Mouse (Mus musculus) kidney, postnatal 25 days (tissue): ENCODE results near the gene Tnfrsf26.
"Not testable (repeated sequence)": the region's sequence is repeated elsewhere in the genome, so short reads cannot be mapped to it uniquely, and the experiment has no call there.

Experiments used
- DNase-seq, 2 experiments: peaks; one replicate each; pipeline ENCODE4 v3.0.0; 2021; ENCODE audit warnings: mixed read lengths in 2 of 2

Gene Tnfrsf26

DNA sequence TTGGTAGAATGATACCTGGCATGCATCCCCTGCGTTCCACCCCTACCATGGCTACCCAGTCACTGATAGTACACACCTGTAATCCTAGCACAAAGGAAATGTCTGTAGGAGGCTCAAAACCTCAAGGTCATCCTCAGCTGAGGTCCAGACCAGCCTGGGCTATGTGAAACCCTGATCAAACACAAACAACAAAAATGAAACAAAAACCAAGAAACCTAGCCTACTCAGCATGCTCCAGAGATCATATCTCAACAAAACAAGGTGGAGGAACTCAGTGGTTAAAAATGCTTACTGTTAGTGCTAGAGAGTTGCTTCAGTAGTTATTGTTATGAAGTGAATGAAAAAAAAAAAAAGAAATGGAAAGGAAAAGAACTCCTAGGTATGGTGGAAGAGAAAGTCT is at the start of gene Tnfrsf26:
Gene Tnfrsf26, minus strand, starts transcription at position 183 of the 400 bp plus-strand sequence.
- no peak for DNase-seq

DNA sequence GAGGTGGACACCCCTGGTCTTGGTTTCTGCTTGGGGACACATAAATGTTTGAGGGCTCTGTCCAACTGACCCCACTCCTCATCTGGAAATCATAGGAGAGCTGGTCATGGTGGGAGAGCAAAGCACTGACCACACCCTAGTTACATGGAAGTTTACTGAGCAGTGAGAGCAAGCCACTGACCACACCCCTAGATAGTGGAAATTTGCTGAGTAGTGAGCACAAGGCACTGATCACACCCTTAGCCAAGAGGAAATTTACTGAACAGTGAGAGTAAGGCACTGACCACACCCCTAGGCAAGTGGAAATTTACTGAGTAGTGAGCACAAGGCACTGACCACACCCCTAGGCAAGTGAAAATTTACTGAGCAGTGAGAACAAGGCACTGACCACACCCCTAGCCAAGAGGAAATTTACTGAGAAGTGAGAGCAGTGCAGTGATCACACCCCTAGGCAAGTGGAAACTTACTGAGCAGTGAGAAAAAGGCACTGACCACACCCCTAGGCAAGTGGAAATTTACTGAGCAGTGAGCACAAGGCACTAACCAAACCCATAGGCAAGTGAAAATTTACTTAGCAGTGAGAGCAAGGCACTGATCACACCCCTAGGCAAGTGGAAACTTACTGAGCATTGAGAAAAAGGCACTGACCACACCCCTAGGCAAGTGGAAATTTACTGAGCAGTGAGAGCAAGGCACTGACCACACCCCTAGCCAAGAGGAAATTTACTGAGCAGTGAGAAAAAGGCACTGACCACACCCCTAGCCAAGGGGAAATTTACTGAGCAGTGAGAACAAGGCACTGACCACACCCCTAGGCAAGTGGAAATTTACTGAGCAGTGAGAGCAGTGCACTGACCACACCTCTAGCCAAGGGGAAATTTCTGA is 38.1 kb upstream of the Tnfrsf26 start:
- DNase-seq = no peak

DNA sequence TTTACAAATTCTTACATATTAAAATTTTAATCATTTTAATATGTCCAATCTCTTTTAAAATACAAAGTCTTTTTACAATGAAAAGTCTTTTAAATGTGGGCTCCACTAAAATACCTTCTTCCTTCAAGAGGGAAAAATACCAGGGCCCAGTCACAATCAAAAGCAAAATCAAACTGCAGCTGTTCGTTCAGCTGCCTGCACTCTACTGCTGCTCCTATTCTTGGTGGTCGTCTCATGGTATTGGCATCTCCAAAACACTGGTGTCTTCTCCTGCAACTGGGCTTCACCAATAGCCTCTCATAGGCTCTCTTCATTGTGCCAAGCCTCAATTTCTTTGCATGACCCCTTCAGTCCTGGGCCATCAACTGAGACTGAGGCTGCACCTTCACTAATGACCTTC is 34.9 kb upstream of the Tnfrsf26 start:
- no peak for DNase-seq

DNA sequence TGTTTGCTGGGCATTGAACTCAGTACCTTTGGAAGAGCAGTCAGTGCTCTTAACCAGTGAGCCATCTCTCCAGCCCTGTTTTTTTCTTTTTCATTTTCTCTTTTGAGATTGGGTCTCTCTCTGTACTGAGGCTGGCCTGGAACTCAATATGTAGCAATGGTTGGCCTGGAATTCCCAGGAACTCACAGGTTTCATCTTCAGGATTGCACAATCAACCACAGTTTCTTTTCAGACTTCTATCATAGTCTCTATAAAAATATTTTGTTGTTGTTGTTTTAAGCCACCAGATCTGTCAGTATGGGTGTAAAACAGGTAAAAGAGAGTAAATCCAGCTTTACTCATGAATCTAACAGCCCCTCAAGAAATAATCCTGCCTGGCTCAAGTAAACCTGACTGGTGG is 32.3 kb upstream of the Tnfrsf26 start:
- no peak for DNase-seq

DNA sequence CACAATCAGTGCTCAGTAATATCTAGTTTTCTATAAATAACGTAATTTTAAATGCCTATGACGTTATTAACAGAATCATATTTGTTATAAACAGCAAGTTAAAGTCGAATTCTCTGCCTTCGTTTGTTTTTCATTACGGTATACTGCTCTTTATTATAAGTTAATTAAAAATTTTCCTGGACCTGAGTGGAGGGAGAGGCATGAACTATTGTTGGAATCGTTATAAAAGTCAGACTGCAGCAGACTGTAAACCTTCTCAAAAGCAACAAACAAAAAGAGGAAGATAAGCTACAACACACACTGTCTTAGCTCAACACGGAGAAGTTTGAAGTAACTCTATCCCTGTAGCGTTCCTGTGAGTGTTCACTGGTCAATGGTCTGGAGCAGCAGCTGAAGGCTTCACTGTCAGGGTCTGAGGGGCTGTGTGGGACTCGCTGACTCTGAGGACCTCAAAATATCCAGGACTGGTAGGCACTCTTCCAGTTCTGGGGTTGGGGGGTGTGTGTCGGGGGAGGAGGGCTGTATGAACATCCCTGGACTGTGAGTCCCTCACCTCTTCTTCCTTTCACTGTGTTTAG is 21.3 kb upstream of the Tnfrsf26 start:
- not testable (repeated sequence) for DNase-seq

DNA sequence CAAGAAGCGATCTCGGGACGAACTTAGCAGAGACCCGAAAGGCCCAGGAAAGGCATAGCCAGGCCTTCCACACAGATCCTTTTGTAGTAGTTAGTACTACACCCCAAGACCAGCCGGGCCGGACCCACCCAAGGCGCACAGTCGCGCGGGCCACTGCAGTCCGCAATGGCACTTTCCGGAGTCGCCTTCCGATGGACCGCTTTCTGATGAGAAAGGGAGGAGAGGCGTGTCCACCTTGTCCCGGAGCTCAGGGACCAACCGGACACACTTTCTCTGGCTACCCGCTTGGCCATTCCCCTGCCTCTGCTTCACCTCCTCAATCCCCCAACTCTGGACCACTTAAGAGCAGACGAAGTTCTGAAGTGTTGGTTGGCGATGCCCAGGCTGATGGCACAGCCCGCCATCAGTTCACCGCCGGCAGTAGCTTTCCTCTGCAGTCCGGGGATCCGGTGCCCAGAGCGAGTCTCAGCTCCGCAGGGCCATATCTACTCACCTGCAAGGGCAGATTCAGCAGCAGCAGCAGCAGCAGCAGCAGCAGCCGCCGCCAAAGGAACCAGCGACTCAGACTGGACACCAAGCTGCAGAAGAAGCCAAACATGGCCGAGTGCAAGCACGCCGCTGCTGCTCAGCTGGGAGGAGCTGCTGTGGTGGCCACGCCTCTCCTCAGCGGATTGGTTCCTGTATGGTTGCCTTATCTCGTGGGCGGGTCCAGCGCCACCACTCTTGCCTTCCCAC is 20.7 kb upstream of the Tnfrsf26 start, which contains the start of gene Tnfrsf22:
Gene Tnfrsf22, minus strand, starts transcription at position 628 of the 735 bp plus-strand sequence.
- DNase-seq = peak; percentile 88 to 92

DNA sequence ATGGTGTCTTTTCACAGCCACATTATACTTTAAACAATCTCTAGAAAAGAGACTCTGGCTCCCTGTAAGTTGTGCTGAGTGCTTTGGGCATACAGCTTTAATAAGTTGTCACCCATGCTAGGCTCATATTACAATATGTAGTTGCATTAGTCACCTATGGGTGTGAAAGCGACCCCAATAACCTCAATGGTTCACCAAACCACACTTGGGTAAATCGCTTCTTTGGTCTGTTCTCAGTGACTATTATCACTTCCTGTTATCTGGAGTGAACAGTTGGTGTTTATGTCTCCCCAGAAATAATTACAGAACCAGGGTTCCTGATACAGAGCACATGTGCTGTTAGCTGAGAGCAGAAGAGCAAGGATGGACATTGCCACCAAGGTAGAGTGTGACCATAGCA is 15.4 kb upstream of the Tnfrsf26 start:
- DNase-seq = not testable (repeated sequence)

DNA sequence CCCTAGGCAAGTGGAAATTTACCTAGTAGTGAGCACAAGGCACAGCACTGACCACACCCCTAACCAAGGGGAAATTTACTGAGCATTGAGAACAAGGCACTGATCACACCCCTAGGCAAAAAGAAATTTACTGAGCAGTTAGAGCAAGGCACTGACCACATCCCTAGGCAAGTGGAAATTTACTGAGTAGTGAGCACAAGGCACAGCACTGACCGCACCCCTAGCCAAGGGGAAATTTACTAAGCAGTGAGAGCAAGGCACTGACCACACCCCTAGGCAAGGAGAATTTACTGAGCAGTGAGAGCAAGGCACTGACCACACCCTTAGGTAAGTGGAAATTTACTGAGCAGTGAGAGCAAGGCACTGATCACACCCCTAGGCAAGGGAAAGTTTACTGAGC is 8.2 kb upstream of the Tnfrsf26 start:
- DNase-seq = no peak

DNA sequence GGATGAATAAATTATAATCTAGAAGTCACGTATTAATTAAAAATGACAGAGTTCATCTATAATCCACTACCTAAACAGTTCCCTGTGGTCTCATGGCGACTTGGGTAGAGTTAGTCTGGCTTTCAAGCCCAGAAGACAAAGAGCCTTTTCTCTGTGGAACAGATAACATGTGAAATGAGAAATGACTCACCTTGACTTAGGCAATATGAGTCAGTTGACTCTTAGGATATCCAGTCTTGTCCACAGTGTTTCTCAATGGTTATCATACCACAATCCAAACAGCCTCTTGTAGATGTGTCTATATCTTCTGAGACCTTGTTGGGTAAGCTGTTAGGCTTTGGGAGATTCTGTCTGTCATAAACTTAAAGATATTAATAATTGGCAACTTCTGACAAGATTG is 3.0 kb upstream of the Tnfrsf26 start:
- no peak for DNase-seq

DNA sequence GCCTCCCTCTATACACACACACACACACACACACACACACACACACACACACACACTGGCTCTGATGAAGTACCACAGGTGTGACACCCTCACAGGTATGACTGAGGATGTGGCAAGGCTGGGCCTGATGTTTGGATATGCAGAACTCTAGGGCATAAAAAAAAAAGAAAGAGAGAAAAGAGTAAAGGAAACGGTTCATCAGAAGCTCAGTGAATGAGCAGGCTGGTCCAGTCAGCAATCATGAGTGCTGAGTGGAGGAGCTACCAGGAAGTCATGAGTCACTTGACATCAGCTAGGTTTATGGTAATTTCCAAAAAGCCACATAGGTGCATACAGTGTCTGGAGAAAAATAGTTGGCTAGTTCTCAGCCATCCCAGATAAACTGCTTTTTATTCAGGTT is 979 bp upstream of the Tnfrsf26 start:
- no peak for DNase-seq

DNA sequence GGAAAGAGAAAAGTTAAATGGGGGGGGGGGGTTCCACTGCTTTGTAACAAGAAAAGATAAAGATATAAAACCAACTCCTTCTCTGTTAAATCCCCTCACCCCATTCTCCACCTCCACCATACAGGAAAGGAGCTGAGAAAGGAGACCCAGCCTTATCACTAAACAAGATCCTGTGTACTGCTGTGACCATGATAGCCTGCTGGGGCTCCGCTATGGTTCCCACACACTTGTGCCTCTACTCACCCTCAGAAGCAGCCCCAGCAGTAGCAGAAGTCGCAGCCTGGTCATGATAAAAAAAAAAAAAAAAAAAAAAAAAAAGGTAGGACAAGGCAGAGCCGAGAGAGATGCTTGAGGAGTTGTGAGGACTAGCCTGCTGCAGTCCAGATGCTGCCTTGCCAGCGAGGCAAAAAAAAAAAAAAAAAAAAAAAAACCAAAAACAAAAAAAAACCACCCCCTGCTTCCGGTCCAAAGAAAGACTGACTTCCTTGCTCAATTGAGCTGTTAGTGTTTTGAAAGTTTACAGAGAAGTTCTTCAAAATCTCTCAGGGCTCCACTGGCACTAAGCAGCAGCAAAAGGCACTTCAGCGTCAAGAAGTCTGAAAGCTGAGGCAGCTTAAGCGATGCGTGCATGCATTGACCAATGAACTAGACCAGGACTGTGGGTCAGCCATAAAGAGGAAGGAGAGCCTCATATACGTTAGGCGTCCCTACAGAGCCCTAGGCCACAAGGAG is 801 bp downstream of the Tnfrsf26 start:
- DNase-seq = no peak

DNA sequence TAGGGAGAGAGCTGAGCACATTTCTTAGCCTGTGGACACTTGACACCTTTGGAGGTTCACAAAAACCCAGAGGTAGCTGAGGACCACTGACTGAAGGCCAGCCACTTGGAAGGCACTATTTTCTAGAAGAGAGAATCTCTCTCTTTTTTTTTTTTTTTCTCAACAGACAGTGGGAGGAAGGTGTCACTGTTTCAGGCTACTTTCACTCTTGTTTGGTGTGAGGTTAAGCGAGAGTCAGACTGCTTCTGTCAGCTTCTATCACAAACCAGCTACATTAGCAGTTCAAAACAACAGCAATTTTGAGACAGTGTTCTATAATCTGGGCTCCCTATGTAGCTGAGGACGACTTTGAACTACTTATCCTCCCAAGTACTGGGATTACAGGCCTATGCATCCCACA is 2.3 kb downstream of the Tnfrsf26 start:
- DNase-seq = no peak

DNA sequence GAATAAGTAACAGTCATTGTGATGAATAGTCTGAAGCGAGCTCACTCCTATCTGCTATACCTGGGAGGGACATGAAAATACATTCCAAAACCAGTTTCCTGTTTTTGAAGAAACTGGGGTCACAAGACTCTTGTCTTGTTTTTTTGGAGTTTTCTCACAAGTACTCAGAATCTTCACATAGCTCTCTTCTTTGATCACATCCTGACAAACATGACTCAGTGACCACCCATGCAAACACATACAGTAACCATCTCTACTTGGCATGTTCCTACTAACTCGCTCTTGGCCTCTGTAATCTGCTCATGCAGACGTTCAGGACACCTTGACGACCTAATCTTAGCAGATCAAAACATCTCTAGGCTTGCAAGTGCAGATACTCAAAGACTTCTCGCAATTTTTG is 3.4 kb downstream of the Tnfrsf26 start:
- no peak for DNase-seq

DNA sequence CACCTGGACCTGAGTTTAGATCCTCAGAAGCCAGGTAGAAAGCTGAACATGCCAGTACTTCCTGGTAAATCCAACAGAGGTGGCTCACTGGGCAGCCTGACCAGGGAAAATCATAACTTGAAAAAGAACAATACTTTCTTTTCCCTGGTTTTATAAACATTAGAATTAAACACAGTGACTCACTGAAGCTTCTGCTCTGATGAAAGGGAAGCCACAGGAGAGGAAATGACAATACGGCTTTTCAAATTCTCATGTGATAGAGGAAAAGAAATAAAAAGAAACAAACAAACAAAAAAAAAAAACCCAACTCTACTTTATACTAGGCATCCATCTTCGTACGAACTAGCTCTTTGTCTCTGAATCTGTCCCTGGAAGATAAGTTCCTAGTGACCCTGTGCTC is 4.0 kb downstream of the Tnfrsf26 start:
- no peak for DNase-seq

DNA sequence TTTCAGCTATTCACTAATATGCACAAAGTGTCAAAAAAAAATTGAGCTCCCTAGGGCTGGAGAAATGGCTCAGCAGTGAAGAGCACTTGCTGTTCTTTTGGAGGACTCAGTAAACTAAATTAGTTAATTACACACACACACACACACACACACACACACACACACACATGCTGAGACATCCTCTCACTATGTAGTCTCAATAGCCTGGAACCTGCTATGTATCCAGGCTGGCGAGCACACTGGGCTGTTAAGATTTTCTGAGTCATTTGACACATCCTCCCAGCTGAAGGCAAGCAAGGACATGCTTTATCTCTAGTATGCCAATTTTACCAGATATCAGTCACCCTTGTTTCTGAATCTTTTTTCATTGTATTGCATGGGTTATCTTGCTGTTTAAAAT is 7.6 kb downstream of the Tnfrsf26 start:
- no peak for DNase-seq

DNA sequence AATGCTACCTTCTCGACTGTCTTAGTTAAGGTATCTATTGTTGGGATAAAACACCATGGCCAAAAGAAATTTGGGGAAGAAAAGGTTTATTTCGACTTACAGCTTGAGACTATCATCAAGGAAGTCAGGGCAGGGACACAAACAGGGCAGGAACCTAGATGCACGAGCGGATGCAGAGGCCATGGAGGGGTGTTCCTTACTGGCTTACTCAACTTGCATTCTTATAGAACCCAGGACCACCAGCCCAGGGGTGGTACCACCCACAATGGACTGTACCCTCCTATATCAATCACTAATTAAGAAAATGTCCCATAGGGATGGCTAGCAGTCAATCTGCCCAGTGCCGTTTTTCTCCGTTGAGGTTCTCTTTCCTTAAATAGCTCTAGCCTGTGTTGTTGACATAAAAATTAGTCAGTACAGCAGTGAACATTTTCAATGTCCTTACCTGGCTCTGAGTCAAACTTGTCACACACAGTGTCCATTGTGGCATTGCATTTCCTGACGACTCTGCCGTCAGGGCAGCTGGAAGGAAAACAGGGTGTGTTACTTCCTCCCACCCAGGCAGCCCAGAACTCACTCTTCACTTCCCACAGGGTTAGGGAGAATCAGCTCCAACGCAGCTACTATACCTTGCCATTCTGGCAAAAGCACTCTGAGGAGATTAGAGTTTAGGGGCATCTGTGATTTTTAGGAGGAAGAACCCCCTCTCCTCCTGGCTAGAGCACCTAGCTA is 14.0 kb downstream of the Tnfrsf26 start:
- DNase-seq = peak; percentile 56 to 75

DNA sequence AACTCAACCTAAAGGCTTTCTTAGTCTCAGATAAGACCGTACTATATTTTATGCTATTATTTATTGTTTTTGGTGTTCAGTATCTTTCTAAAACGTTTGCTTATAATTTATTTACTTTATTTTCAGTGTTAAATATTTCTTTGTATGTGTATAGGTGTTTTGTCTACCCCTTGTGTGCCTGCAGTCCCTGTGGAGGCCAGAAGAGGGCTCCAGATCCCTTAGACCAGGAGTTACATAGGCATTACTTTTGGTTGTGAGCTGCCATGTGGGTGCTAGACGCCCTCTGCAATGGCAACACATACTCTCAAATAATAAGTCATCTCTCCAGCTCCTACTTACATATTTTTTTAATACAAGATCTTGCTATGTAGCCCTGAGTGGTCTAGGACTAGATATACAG is 16.3 kb downstream of the Tnfrsf26 start:
- no peak for DNase-seq

DNA sequence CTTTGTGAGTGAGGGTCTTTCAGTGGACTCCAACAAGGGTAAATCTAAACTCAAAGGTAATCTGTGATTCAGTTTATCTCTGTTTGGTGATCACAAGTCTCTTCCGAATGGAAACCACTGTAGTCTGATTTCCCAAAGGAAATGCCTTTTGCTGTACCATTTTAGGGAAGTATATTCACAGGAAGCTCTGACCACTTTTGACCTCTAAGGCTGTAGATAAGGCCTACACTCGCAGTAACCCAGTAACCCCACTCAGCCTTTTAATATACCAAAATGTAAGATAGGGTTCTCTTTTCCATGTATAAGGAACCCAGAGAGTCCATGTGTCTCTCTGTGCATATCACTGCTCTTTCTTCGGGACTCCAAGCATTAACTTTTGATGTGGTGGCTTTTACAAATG is 23.2 kb downstream of the Tnfrsf26 start:
- no peak for DNase-seq

DNA sequence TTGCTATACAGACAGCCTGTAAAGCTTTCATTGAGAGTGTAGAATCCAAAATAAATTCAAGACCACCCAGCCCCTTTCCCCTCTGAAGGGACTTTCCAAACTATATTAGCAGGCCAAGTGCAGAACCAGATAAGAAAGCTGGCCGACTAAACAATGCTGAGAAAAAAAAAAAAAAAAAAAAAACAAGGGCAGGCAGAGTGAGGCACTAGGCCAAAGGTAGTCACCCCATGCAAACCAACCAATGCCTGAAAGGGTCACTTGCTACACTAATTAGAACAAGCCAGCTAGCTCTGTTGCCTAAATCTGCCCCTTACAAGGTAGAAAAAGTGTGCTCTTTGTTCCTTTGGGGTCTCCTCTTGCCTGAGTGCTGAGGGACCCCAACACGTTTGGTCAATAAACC is 23.6 kb downstream of the Tnfrsf26 start:
- DNase-seq = no peak

DNA sequence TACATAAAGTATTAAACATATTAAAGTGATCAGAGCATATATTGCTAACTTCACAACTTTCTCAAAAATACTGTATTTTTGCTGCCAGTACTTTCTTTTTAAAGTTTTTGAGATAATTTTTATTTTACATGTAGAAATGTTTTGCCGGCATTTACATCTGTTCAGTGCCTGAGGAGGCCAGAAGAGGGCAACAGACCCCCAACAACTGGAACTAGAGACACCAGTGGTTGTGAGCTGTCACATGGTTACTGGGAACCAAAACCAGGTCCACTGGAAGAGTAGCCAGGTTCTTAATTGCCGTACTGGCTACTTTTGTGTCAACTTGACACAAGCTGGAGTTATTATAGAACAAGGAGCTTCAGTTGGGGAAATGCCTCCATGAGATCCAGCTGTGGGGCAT is 26.8 kb downstream of the Tnfrsf26 start:
- DNase-seq = no peak

DNA sequence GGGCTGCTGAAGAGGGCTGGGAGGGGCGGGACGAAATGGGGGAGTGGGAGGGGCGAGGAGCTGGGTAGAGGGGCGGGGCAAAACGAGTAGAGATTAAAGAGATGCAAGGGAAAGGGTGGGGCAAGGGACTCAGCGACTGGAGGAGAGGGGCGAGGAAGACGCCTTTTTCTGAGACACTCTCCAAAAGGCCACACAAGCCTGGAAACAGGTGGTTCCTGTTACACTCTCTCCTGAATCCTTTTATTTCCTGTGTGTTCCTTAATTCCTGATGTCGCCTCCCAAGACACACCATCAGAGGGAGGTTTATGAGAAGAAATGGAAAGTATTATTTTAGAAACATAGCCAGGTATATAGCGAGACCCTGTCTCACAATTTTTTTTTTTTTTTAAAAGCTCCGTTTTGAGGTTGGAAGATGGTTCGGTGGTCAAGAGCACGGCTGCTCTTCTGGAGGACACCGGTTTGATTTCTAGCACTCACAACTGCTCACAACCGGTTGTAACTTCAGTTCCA is 28.2 kb downstream of the Tnfrsf26 start:
- DNase-seq = no peak
